Mouse (Mus musculus): Measurements from ENCODE around the gene Esr1.

GRCm38 (mm10) chr10:4565148-4565547 is 46.2 kb upstream of the Esr1 start:
- TF ChIP-seq EP300 (IDR thresholded peaks at IDR 0.05): no peak
- TF ChIP-seq CTCF (IDR thresholded peaks at IDR 0.05): no peak

Data from lung, postnatal 0 days (tissue).